Mouse (Mus musculus) limb, embryonic 14.5 days (tissue): Measurements from ENCODE around the gene Ccl22. TPM values are rescaled to one million over a fixed set of nuclear protein-coding genes. Genes with fewer than 3 reads are reported as not detected.

Experiments
- ATAC-seq: fragments of 200-750 bp; cut with Nextera tagmentation; 2 replicates; pipeline ENCODE4 v1.8.0; 2017; ENCODE audit warnings: low read depth, moderate number of reproducible peaks, moderate TSS enrichment; ENCODE audit not compliant: low FRiP score
- DNase-seq: peaks from one replicate; pipeline ENCODE4 v3.0.0-alpha.2; 2015; ENCODE audit warnings: low spot score
- H3K27ac ChIP-seq: fragments of 300-500 bp; sonication (generic); replicated peaks from 2 replicates; pipeline ENCODE4 v1.5.1; 2014; ENCODE audit warnings: low read depth, mild to moderate bottlenecking, low read length, moderate library complexity, mixed read lengths
- H3K27me3 ChIP-seq: fragments of 300-500 bp; sonication (generic); 2 replicates; pipeline ENCODE4 v1.6.1; 2014; ENCODE audit warnings: low read length, mixed read lengths; ENCODE audit not compliant: control insufficient read depth, insufficient read depth
- H3K36me3 ChIP-seq: fragments of 300-500 bp; sonication (generic); 2 replicates; pipeline ENCODE4 v1.6.1; 2014; ENCODE audit warnings: mild to moderate bottlenecking, low read length, moderate library complexity, mixed read lengths; ENCODE audit not compliant: control insufficient read depth, insufficient read depth
- H3K4me1 ChIP-seq: fragments of 300-500 bp; sonication (generic); 2 replicates; pipeline ENCODE4 v1.6.1; 2014; ENCODE audit warnings: antibody characterized with exemption, low read length, mixed read lengths; ENCODE audit not compliant: control insufficient read depth, insufficient read depth
- H3K4me2 ChIP-seq: fragments of 300-500 bp; sonication (generic); replicated peaks from 2 replicates; pipeline ENCODE4 v1.6.1; 2014; ENCODE audit warnings: low read depth, mild to moderate bottlenecking, low read length, moderate library complexity; ENCODE audit not compliant: severe bottlenecking
- H3K4me3 ChIP-seq: fragments of 300-500 bp; sonication (generic); replicated peaks from 2 replicates; pipeline ENCODE4 v1.5.1; 2014; ENCODE audit warnings: low read length
- H3K9ac ChIP-seq: fragments of 300-500 bp; sonication (generic); 2 replicates; pipeline ENCODE4 v1.6.1; 2014; ENCODE audit warnings: mild to moderate bottlenecking, low read depth, low read length, moderate library complexity; ENCODE audit not compliant: severe bottlenecking
- H3K9me3 ChIP-seq: fragments of 300-500 bp; sonication (generic); 2 replicates; pipeline ENCODE4 v1.6.1; 2016; ENCODE audit warnings: low read length; ENCODE audit not compliant: control insufficient read depth
- POLR2A ChIP-seq: fragments of 200-500 bp; IDR thresholded peaks from 2 replicates; pipeline ENCODE4 v1.8.0; 2012; ENCODE audit warnings: inconsistent platforms, mild to moderate bottlenecking, moderate library complexity, borderline replicate concordance; ENCODE audit not compliant: insufficient read depth, insufficient read length; ENCODE audit errors: extremely low read depth
- WGBS: fragments of 180-500 bp; shearing (Covaris S2); extraction: QIAGEN DNeasy Blood & Tissue Kit; methylation state at CpG from one replicate; pipeline ENCODE4 v1.1.7; 2014; 5-methylcytosine and 5-hydroxymethylcytosine counted together
- polyA plus RNA-seq, 2 experiments: library from polyadenylated mRNA; depleted of rRNA in 1 of 2; stranded (reverse) in 1 of 2; unstranded in 1 of 2; fragments of >200 nt; fragmentation: Nextera tagmentation in 1 of 2; extraction: Ambion mirVana in 1 of 2; gene quantifications; 2 replicates each; pipeline versions ENCODE4 v1.2.1 to v1.2.3; 2012 to 2014

Gene Ccl22
- polyA plus RNA-seq, 2 experiments, result 0.14 TPM; not detected in 1

DNA sequence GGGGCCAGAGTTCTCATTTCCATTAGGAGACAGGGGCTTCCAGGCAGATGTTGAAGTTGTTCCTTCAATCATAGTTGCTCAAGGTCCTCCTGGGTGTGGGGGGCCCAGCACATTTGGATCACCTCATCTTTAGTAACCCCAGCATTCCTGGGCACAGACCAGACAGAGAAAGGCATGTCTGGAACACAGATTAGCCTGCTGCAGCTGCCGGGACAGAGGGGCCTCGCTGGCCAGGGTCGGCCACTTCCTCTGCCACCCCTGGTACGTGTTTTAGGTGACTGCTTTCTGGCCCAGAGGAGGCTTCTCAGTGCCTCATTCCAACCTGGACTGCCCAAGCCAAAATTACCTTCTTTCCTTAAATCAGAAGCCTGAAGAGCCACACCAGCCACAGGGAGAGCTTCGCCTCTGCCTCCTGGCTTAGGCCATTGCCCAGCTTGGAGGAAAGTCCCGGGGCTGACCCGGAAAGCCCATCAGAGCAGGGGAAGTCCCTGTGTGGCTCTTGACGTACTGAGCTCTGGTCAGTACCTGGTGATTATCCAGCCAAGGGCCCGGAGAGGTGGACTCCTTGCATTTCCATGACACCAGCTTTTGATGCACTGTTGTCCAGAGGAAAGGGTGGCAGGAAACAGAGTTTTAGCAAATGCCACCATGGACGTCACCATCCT, 39.7 kb upstream of the Ccl22 start:
- no peak for TF ChIP-seq POLR2A
- H3K9me3 ChIP-seq, result no peaks in the 10 kb centered on the region
- 73% methylated on average over 10 of the region's 10 CpGs for WGBS
- H3K27ac ChIP-seq, result no peak overlapping the region
- ATAC-seq, result no peak
- no peak overlapping the region for H3K9ac ChIP-seq
- DNase-seq, result no peak
- peaks cover 10% of the 10 kb centered on the region; the same call in 1 of the 2 replicates for H3K4me1 ChIP-seq
- no peak overlapping the region for H3K4me3 ChIP-seq
- H3K36me3 ChIP-seq, result no peaks in the 10 kb centered on the region
- no peak overlapping the region for H3K4me2 ChIP-seq
- H3K27me3 ChIP-seq, result no peaks in the 10 kb centered on the region

DNA sequence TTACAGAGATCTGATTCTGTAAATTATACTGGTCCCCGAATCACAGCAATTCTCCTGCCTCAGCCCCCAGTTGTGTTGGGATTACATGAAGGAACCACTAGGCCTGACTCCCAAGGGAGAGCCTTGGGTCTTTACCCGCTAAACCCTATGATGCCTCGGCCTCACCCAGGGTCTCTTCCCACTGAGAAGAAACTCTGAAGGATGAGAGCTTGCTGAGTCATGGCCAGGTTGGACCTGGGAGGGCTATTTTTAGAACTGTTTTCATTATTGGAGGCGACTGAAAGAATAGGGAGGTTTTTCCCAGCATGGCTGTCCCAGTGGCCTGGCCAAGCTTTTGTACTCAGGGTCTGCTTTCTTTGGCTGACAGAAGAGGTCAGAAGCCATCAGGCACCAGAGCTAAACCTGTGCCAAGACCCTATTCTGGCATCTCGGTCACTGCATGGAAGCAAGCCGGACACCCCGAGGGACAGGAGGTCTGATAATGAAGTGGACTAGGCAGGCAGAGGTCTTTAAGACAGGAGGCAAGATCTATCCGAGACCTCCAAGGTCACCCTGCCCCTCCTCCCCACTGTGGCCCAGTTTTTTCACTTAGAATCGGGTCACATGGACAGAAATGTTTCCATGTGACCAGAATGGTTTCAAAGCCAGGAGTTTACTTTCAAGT, 38.5 kb upstream of the Ccl22 start:
- ATAC-seq (no peak), DNase-seq (no peak)
- H3K9me3 ChIP-seq, result no peaks in the 10 kb centered on the region
- WGBS, result 79% methylated on average over 9 of the region's 9 CpGs
- no peak overlapping the region for H3K9ac ChIP-seq
- no peak overlapping the region for H3K4me3 ChIP-seq
- peaks cover 10% of the 10 kb centered on the region; the same call in 1 of the 2 replicates for H3K4me1 ChIP-seq
- H3K27ac ChIP-seq, result no peak overlapping the region
- no peaks in the 10 kb centered on the region for H3K27me3 ChIP-seq
- no peak for TF ChIP-seq POLR2A
- no peak overlapping the region for H3K4me2 ChIP-seq
- no peaks in the 10 kb centered on the region for H3K36me3 ChIP-seq

- no peak overlapping the region for H3K9ac ChIP-seq
- H3K4me1 ChIP-seq, result peaks cover 10% of the 10 kb centered on the region; the same call in 1 of the 2 replicates
- H3K27ac ChIP-seq, result no peak overlapping the region
- TF ChIP-seq POLR2A, result no peak
- no peak for ATAC-seq
- H3K27me3 ChIP-seq, result no peaks in the 10 kb centered on the region
- H3K36me3 ChIP-seq, result no peaks in the 10 kb centered on the region
- DNase-seq, result no peak
- no peaks in the 10 kb centered on the region for H3K9me3 ChIP-seq
- WGBS, result 26% methylated on average over 8 of the region's 8 CpGs
- no peak overlapping the region for H3K4me2 ChIP-seq
- no peak overlapping the region for H3K4me3 ChIP-seq
These were observed 35.1 kb upstream of the Ccl22 start for GRCm38 (mm10) chr8:94710336-94710735.

- peak; percentile 12 for DNase-seq
- 0 out of 2 replicates have a peak overlapping the region, but pooled peaks have one; percentile 8 for H3K9ac ChIP-seq
- ATAC-seq, result no peak
- peak overlapping the region; percentile 65; the same call in 1 of the 2 replicates for H3K27ac ChIP-seq
- H3K4me3 ChIP-seq, result no peak overlapping the region
- H3K4me2 ChIP-seq, result no peak overlapping the region
- TF ChIP-seq POLR2A, result no peak
- H3K4me1 ChIP-seq, result peaks cover 10% of the 10 kb centered on the region; the same call in 1 of the 2 replicates
- WGBS, result 44% methylated on average over 5 of the region's 5 CpGs
- no peaks in the 10 kb centered on the region for H3K36me3 ChIP-seq
- H3K27me3 ChIP-seq, result no peaks in the 10 kb centered on the region
- H3K9me3 ChIP-seq, result no peaks in the 10 kb centered on the region
These were observed 34.2 kb upstream of the Ccl22 start for GRCm38 (mm10) chr8:94711160-94711718.

DNA sequence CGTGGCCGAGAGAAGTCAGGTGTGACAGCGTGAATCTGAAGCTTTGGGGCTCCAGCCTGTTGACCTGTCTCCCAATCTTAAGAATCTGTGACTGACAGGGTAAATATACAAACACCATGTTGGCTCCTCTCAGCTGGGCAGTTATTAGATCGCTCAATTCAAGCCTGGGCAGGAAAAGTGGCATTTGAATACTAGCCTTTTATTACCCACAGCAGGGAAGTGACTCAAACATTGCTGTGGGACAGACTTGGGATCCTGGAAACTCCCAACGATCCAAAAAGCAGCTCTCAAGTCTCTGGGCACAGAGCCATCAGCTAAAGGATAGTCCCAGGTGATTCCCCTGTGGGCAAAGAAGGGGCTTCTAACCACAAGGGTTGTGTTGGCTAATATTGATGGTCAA, 30.8 kb upstream of the Ccl22 start:
- no peak overlapping the region for H3K27ac ChIP-seq
- H3K27me3 ChIP-seq, result no peaks in the 10 kb centered on the region
- H3K4me3 ChIP-seq, result no peak overlapping the region
- WGBS, result 62% methylated on average over 5 of the region's 5 CpGs
- H3K36me3 ChIP-seq, result no peaks in the 10 kb centered on the region
- TF ChIP-seq POLR2A, result no peak
- H3K9ac ChIP-seq, result no peak overlapping the region
- DNase-seq (no peak), ATAC-seq (no peak)
- no peaks in the 10 kb centered on the region for H3K9me3 ChIP-seq
- peaks cover 6% of the 10 kb centered on the region; the same call in 1 of the 2 replicates for H3K4me1 ChIP-seq
- H3K4me2 ChIP-seq, result no peak overlapping the region
